Mouse (Mus musculus) stomach, embryonic 16.5 days (tissue): ENCODE data around the gene Iqsec1. TPM values are rescaled to one million over a fixed set of nuclear protein-coding genes. Genes with fewer than 3 reads are reported as not detected.

Experiments used
- ATAC-seq: fragments of 200-750 bp; cut with Nextera tagmentation; 2 replicates; pipeline ENCODE4 v1.8.0; 2017; ENCODE audit warnings: moderate number of reproducible peaks, moderate TSS enrichment; ENCODE audit not compliant: insufficient read depth, low FRiP score
- H3K27ac ChIP-seq: fragments of 300-500 bp; sonication (generic); 2 replicates; pipeline ENCODE4 v1.5.1; 2014; ENCODE audit warnings: low read length
- H3K27me3 ChIP-seq: fragments of 300-500 bp; sonication (generic); 2 replicates; pipeline ENCODE4 v1.6.1; 2014; ENCODE audit warnings: low read length, control low read depth, mixed read lengths; ENCODE audit not compliant: control insufficient read depth, insufficient read depth
- H3K36me3 ChIP-seq: fragments of 300-500 bp; sonication (generic); 2 replicates; pipeline ENCODE4 v1.6.1; 2014; ENCODE audit warnings: low read length; ENCODE audit not compliant: control insufficient read depth, insufficient read depth
- H3K4me1 ChIP-seq: fragments of 300-500 bp; sonication (generic); 2 replicates; pipeline ENCODE4 v1.6.1; 2014; ENCODE audit warnings: low read length, control low read depth, mixed read lengths; ENCODE audit not compliant: control insufficient read depth, insufficient read depth
- H3K4me2 ChIP-seq: fragments of 300-500 bp; sonication (generic); 2 replicates; pipeline ENCODE4 v1.6.1; 2014; ENCODE audit warnings: low read depth, low read length, mixed read lengths
- H3K4me3 ChIP-seq: fragments of 300-500 bp; sonication (generic); replicated peaks from 2 replicates; pipeline ENCODE4 v1.5.1; 2014; ENCODE audit warnings: mild to moderate bottlenecking, low read length
- H3K9ac ChIP-seq: fragments of 300-500 bp; sonication (generic); 2 replicates; pipeline ENCODE4 v1.6.1; 2014; ENCODE audit warnings: low read length
- H3K9me3 ChIP-seq: fragments of 300-500 bp; sonication (generic); replicated peaks from 2 replicates; pipeline ENCODE4 v1.6.1; 2016; ENCODE audit warnings: low read length, control low read depth; ENCODE audit not compliant: control insufficient read depth
- WGBS: fragments of 180-500 bp; shearing (Covaris S2); extraction: QIAGEN DNeasy Blood & Tissue Kit; methylation state at CpG from one replicate; pipeline ENCODE4 v1.1.7; 2014; 5-methylcytosine and 5-hydroxymethylcytosine counted together
- polyA plus RNA-seq: library from polyadenylated mRNA; unstranded; fragments of >200 nt; fragmentation: Nextera tagmentation; extraction: Ambion mirVana; gene quantifications from 2 replicates; pipeline ENCODE4 v1.2.1, GENCODE M21; 2015

Gene Iqsec1
- polyA plus RNA-seq, 1 experiment from 2014 or later = 8.3 TPM

GRCm38 (mm10) chr6:90618821-90619636, 369.5 kb downstream of the Iqsec1 start:
- WGBS = 58% methylated on average over 19 of the region's 19 CpGs
- no peak overlapping the region for H3K27ac ChIP-seq
- no peaks in the 10 kb centered on the region for H3K9me3 ChIP-seq
- H3K4me1 ChIP-seq = peaks cover 30% of the 10 kb centered on the region
- no peaks in the 10 kb centered on the region for H3K27me3 ChIP-seq
- no peaks in the 10 kb centered on the region for H3K36me3 ChIP-seq
- H3K4me3 ChIP-seq = no peak overlapping the region
- peak overlapping the region; percentile 7 for H3K9ac ChIP-seq
- peak; percentile 49 for ATAC-seq
- no peak overlapping the region for H3K4me2 ChIP-seq

DNA sequence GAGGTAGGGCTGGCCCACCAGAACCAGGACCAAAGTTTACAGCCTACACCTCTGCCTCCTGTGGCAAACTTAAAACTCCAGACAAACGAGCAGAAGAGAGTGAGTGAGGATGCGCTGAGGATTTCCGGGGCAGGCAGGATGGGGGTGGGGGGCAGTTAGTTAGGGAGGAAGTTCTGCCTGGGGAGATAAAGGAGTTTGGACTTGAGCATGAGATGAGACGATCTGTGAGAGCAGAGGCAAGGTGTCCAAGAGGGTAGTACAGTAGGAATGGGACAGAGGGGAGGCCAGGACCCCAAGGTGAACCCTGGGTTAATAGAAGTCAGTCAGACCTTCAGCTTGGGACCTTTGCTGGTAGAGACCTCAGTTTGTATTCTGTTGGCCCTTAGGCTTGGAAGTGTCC, 370.2 kb downstream of the Iqsec1 start:
- Histone ChIP-seq H3K4me2 (no peak overlapping the region), H3K27ac (no peak overlapping the region), H3K4me1 (peaks cover 27% of the 10 kb centered on the region), H3K9me3 (no peaks in the 10 kb centered on the region), H3K36me3 (no peaks in the 10 kb centered on the region), H3K9ac (peak overlapping the region; percentile 7; the same call in 1 of the 2 replicates), H3K4me3 (no peak overlapping the region), H3K27me3 (no peaks in the 10 kb centered on the region)
- no peak for ATAC-seq
- 68% methylated on average over 4 of the region's 4 CpGs for WGBS

DNA sequence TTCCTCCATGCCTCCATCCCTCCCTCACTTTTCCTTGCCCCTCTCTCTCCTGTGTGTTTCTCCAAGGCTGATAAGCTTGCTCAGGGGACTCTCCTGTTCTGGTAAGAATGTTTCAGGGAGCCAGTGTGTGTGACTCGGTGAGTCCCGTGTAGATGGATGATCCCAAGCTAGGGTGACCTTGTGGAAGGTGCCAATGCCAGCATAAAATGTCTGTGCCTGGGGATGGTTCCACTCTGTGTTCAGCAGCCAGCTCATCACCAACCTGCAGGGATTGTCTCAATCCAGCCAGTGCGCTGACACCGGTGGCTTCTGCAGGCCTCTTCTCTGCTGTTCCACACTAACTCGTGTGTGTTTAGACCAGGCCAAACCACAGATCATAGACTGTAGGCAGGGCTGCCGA, 372.0 kb downstream of the Iqsec1 start:
- Histone ChIP-seq H3K4me2 (no peak overlapping the region), H3K27ac (no peak overlapping the region), H3K27me3 (no peaks in the 10 kb centered on the region), H3K4me1 (peaks cover 15% of the 10 kb centered on the region), H3K4me3 (no peak overlapping the region), H3K36me3 (no peaks in the 10 kb centered on the region), H3K9me3 (no peaks in the 10 kb centered on the region), H3K9ac (no peak overlapping the region)
- ATAC-seq = no peak
- 81% methylated on average over 6 of the region's 6 CpGs for WGBS

DNA sequence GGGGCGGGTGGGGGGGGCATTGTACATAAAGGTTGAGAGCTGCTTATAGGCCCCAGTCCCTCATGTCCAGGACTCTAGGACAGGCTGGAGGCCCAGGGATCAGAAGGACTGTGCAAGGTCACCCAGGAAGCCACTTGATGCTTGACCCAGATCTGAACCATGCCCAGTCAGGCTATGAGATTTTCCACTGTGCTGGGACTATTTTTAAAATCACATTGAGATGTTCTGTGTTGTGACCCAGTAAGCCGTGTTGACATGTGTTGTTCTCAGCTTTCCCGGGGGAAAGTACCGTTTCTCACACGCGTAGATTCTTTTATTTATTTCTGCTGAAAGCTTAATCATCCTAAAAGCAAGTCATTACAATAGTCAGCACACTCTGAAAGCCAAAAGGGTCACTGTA, 372.5 kb downstream of the Iqsec1 start:
- H3K36me3 ChIP-seq = no peaks in the 10 kb centered on the region
- H3K27me3 ChIP-seq = no peaks in the 10 kb centered on the region
- H3K4me2 ChIP-seq = no peak overlapping the region
- no peak overlapping the region for H3K27ac ChIP-seq
- no peak overlapping the region for H3K4me3 ChIP-seq
- ATAC-seq = no peak
- H3K4me1 ChIP-seq = peaks cover 10% of the 10 kb centered on the region
- no peaks in the 10 kb centered on the region for H3K9me3 ChIP-seq
- no peak overlapping the region for H3K9ac ChIP-seq
- WGBS = 72% methylated on average over 6 of the region's 6 CpGs

- 79% methylated on average over 7 of the region's 7 CpGs for WGBS
- Histone ChIP-seq H3K9ac (no peak overlapping the region), H3K27me3 (no peaks in the 10 kb centered on the region), H3K36me3 (no peaks in the 10 kb centered on the region), H3K9me3 (no peaks in the 10 kb centered on the region), H3K4me2 (no peak overlapping the region), H3K4me3 (no peak overlapping the region), H3K4me1 (peaks cover 7% of the 10 kb centered on the region; the same call in 1 of the 2 replicates), H3K27ac (no peak overlapping the region)
- no peak for ATAC-seq
Measured at GRCm38 (mm10) chr6:90615362-90615761, 373.1 kb downstream of the Iqsec1 start.

DNA sequence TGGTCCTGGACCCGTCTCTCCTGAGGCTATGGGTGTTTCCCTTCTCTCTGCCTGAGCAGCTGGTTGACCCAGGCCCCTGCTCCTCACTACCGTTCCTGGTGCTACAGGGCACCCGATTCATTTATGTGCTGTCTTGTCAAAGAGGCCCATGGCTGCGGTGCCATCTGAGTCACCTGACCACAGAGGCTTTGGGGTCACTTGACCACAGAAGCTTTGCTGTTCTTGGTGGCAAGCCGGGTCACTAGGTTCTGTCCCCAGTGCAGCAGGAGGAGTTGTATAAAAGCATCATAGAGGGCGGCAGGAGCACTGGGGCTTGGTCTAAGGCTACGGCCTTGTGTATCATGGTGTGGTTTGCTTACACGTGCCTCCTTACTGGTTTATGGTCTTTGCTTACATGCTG, 375.2 kb downstream of the Iqsec1 start:
- Histone ChIP-seq H3K4me2 (no peak overlapping the region), H3K9me3 (no peaks in the 10 kb centered on the region), H3K27me3 (no peaks in the 10 kb centered on the region), H3K36me3 (no peaks in the 10 kb centered on the region), H3K4me1 (no peaks in the 10 kb centered on the region), H3K9ac (no peak overlapping the region), H3K4me3 (no peak overlapping the region), H3K27ac (no peak overlapping the region)
- WGBS = 77% methylated on average over 8 of the region's 8 CpGs
- ATAC-seq = no peak

DNA sequence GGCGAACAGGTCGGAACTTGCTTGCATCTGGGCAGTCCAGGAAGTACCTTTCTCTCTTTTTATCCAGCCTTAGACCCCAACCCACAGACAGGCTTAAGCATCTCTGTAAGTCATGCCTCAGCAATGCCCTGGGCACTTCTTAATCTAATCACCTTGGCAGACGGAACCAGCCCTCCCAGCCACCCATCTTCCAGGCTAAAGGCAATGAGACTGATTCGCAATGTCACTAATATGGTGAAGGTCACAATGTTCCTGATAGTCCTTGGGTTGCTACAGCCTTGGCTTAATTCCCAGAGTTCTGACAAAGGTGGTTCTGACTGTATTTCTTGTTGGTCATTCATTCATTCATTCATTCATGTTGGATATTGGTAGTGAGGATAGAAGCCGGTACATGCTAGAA, 378.2 kb downstream of the Iqsec1 start:
- Histone ChIP-seq H3K27me3 (no peaks in the 10 kb centered on the region), H3K4me3 (no peak overlapping the region), H3K36me3 (no peaks in the 10 kb centered on the region), H3K27ac (no peak overlapping the region), H3K4me1 (0 out of 2 replicates have a peak, but pooled peaks cover 3% of the 10 kb centered on the region), H3K9me3 (no peaks in the 10 kb centered on the region), H3K9ac (no peak overlapping the region), H3K4me2 (no peak overlapping the region)
- no peak for ATAC-seq
- 89% methylated on average over 5 of the region's 5 CpGs for WGBS

DNA sequence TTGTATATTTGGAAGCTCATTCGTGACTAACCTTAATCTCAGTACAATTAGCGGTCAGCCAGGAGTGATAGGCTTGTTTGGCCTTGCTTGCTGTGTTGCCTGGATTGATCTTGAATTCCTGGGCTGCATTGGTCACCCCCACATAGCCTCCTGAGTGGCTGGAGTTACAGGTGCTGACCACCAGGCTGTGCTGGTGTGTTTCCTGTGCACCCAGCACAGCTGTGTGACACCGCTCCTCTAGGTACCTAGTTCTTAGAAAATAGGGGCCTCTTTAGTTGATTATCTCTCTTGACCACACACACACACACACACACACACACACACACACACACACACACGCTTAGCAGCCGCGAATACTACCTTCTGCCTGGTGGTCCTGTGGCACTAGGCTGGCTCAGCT, 380.3 kb downstream of the Iqsec1 start:
- 48% methylated on average over 6 of the region's 6 CpGs for whole genome bisulfite sequencing
- Histone ChIP-seq H3K4me3 (no peak overlapping the region), H3K4me1 (peaks cover 8% of the 10 kb centered on the region; the same call in 1 of the 2 replicates), H3K27me3 (no peaks in the 10 kb centered on the region), H3K36me3 (no peaks in the 10 kb centered on the region), H3K4me2 (no peak overlapping the region), H3K27ac (no peak overlapping the region), H3K9ac (no peak overlapping the region), H3K9me3 (no peaks in the 10 kb centered on the region)
- ATAC-seq = no peak

DNA sequence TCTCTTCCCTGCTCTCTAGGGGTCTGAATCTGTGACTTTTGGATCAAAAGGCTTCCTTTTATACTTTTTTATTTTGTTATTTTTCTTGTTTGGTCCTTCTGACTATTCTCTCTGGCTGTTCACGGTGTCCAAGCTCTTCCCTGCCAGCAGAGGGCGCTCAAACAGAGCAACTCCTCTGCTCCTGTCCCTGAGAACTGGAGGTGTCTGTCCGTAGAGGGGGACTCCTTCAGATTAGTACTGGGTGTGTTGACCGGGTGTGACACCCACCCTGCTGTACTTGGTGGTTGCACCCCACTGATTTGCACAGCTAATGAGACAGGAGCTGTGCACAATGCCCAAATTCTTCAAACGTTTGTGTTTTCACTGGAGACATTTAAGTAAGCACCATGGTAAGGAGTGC, 381.3 kb downstream of the Iqsec1 start:
- no peak for ATAC-seq
- H3K4me1 ChIP-seq = peaks cover 8% of the 10 kb centered on the region; the same call in 1 of the 2 replicates
- H3K36me3 ChIP-seq = no peaks in the 10 kb centered on the region
- H3K9me3 ChIP-seq = no peaks in the 10 kb centered on the region
- H3K27me3 ChIP-seq = no peaks in the 10 kb centered on the region
- H3K27ac ChIP-seq = no peak overlapping the region
- H3K4me2 ChIP-seq = no peak overlapping the region
- H3K9ac ChIP-seq = no peak overlapping the region
- 14% methylated on average over 5 of the region's 5 CpGs for WGBS
- H3K4me3 ChIP-seq = no peak overlapping the region
